Mouse (Mus musculus) activated CD4-positive, CD25-positive, alpha-beta regulatory T cell (primary cell): ENCODE measurements around the gene Epha10. TPM values are rescaled to one million over a fixed set of nuclear protein-coding genes. Genes with fewer than 3 reads are reported as not detected.

Source experiments
- polyA plus RNA-seq, 2 experiments: library from polyadenylated mRNA; unstranded; fragments of 100-300 nt; shearing (Covaris generic); gene quantifications; one replicate each; pipeline ENCODE4 v1.2.1; 2017

Epha10 gene
- under 1 TPM in 1 of 2 experiments, not detected in 1; 0.12 TPM for polyA plus RNA-seq

DNA sequence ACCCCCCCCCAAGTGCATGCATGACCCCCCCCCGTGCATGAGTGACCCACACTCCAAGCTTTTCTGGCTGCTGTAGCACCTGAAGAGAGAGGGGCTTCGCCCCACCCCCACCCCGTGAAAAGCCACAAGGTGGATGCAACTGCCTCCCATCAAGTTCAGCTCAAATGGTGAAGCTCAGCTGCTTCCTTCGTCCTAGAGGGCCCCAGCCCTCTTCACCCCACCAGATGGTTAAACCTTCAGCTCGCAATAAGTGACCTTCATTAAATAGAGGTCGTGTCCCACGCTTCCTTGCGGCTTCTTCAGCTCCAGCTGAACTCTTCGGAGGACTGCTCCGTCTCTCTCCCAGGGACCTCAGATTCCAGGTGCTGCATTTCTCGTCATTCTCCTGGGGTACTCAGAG lies at the start of gene Epha10:
Gene Epha10, plus strand, starts transcription at position 301 of the 400 bp plus-strand sequence.

DNA sequence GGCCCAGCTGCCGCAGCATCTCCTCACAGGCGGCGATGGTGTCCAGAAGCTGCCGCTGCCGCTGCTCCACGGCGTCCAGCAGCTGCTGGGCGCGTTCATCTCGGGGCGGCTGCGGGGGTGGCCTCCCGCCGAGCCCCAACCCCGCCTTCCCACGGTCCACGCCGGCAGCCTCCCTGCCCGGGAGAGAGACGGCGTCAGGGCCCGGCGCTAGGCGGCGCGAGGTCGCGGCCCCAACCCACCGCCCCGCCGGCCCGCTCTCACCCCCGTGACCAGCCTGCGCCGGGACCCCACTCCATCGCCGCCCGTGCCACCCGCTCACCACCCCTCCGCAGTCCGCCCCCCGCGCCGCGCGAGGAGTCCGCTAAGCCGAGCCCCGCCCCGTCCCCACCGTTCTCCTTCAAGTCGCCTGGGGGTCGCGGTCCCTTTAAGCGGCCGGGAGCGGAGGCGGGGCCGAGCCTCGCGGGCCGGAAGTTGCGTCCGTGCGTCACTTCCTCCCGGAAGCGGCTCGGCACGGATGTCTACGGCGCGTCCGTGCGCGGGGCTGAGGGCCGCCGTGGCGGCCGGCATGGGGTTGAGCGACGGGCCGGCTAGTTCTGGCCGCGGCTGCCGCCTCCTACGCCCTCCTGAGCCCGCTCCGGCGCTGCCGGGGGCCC lies 30.3 kb upstream of the Epha10 start, which contains the start of gene Yrdc:
Gene Yrdc, plus strand, starts transcription at position 419 of the 653 bp plus-strand sequence.

DNA sequence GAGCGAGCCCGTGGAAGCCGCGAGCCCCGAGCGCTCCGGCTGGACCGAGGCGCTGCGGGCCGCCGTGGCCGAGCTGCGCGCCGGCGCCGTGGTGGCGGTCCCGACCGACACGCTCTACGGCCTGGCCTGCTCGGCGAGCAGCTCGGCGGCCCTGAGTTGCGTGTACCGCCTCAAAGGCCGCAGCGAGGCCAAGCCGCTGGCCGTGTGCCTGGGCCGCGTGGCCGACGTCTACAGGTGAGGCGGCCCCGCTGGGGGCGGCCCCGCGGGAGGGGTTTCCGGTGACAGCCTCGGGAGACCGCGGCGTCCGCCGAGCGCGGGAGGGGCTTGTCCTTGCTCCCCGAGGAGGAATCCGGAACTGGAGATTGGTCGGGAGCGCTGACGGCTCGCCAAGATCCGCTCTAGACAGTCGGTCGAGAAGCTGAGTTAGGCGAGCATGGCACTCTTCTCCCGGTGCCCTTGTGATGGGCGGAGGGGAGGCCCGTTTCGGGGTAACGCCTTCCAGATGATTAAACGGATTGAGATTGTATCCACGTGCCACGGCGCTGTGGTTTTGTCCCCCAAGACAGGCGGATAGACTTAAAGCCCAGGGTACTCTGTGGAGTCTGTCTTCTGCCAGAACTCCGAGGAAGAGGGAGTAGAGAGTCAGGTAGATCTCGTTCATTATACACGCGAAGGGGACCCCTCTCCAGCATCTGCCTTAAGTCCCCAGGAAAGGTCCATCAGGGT lies 29.6 kb upstream of the Epha10 start, which contains the start of gene 1110065P20Rik:
Gene 1110065P20Rik, minus strand, starts transcription at position 264 of the 726 bp plus-strand sequence.

DNA sequence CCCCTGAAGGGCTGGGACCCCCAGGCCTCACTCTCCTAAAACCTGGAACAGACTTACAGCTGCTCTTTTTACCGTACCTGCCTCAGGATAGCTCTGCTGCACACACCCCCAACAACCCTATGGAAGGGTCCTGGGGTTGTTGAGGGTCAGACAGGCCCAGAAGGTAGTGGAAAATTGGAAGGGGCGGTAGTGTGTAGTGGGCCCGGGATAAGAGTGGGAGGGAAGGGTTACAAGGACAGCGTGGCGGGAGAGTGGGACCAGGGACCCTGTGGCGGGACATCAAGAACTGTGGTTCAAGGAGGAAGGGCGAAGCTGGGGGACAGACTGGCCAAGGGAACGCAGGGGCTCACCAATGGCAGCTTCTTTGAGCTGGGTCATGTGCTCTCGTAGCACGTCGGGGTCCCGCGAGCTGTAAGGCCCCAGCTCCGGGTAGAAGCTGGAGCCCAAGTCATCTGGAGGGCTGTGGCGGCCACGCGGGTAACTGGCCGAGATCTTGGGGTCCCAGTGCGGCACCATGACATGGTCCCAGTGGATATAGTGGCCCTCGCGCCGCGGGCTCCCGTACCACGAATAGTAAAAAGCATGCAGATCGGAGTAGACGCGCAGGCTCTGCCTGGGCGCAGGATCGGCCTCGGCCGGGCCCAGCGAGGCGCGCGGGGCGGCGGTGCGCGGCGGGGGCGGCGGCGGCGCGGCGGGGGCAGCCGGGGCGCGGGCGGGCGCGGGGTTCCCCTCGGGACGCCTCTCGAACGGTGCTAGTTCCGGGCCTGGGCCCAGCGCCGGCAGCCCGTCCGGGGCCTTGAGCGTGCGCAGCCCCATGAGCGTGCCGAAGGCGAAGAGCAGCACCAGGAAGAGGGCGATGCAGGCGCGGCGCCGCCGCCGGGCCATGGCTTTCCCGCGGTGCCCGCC lies 19.2 kb upstream of the Epha10 start, which contains the start of gene Maneal:
Gene Maneal, minus strand, starts transcription at position 889 of the 906 bp plus-strand sequence.

DNA sequence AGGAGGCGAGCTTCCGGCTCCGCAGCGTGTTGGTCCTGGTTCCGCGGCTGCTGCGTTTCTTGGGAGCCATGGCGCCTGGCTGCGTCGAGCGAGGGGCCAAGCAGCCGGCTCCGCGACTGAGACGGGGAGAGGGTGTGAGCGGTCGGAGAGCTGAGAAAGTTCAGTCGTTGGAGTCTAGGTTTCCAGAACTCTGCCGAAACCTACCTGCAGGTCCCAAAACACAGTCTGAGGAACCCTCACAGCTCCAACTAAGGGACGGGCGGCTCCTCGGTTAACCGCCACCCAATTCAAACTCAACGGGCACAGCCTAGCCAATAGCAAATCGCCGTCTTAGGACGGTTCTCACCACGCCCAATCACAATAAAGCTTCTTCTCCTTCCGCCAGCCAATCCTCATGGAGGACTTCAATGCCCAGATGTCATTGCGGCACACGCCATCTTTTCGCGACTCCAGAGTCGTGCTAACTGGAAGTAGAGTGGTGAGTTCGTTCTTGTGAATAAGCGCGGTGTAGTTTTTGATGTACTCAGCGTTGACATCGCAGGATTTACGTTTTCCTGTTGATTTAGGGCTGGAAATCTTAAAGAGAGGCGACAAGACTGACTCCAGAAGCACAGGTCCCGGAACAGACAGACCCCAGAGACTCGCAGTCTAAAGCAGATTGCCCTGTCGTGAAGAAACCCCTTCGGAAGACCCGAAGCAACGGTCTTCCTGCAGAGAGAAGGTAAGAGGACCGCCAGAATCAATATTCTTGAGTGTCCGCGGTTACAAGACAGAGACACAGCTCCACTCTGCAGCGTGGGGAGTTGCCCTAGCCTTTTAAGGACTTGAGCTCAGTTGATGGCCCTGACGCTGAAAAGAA lies 56.1 kb downstream of the Epha10 start, which contains the start of gene 9930104L06Rik:
Gene 9930104L06Rik, plus strand, starts transcription at position 436 of the 859 bp plus-strand sequence.

DNA sequence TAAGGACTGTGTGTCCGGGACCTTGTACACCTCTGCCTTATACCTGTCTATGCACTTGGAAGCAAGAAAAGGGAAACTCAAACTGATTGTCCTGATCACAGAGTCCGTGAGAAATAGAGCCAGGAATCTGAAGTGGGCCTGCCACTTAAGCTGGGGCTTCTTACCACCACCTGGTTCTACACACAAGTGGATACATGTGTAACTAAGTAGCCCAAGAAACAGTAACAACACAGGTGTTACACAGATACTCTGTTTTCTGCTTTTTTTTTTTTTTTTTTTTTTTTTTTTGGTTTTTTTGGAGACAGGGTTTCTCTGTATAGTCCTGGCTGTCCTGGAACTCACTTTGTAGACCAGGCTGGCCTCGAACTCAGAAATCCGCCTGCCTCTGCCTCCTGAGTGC lies 58.5 kb downstream of the Epha10 start, which contains the start of gene Cdca8:
Gene Cdca8, minus strand, starts transcription at position 101 of the 400 bp plus-strand sequence.

Other genes with a start within 250 kb of the Epha10 start
- gene Pou3f1, start 224.1 kb upstream of the Epha10 start, polyA plus RNA-seq, result under 1 TPM in 1 of 2 experiments, not detected in 1; 0.11 TPM
- 10 to 100 TPM; 63.2 to 64.8 TPM for gene Utp11, start 187.3 kb upstream of the Epha10 start, polyA plus RNA-seq
- under 1 TPM; 0.69 to 0.98 TPM for gene Fhl3, start 180.2 kb upstream of the Epha10 start, polyA plus RNA-seq
- 100 to 1,000 TPM; 110 to 142 TPM for gene Sf3a3, start 166.1 kb upstream of the Epha10 start, polyA plus RNA-seq
- gene Inpp5b, start 139.0 kb upstream of the Epha10 start, polyA plus RNA-seq, result 100 to 1,000 TPM; 102 to 110 TPM
- gene Mtf1, start 78.8 kb upstream of the Epha10 start, polyA plus RNA-seq, result 10 to 100 TPM; 20.1 to 23.4 TPM
- gene Yrdc, start 30.2 kb upstream of the Epha10 start, polyA plus RNA-seq, result 10 to 100 TPM; 66.2 to 98.8 TPM
- gene 1110065P20Rik, start 29.7 kb upstream of the Epha10 start, polyA plus RNA-seq, result 10 to 100 TPM; 24.1 to 36.1 TPM
- gene Maneal, start 18.7 kb upstream of the Epha10 start, polyA plus RNA-seq, result 1 to 10 TPM; 1.8 to 2.5 TPM
- 1 to 10 TPM; 6.3 to 9.8 TPM for gene 9930104L06Rik, start 56.1 kb downstream of the Epha10 start, polyA plus RNA-seq
- 10 to 100 TPM; 25.4 to 26.0 TPM for gene Cdca8, start 58.4 kb downstream of the Epha10 start, polyA plus RNA-seq
- not detected for gene Rspo1, start 105.5 kb downstream of the Epha10 start, polyA plus RNA-seq
- 10 to 100 TPM; 71.1 to 88.8 TPM for gene Gnl2, start 135.7 kb downstream of the Epha10 start, polyA plus RNA-seq
- gene Dnali1, start 184.8 kb downstream of the Epha10 start, polyA plus RNA-seq, result not detected
- gene Snip1, start 185.8 kb downstream of the Epha10 start, polyA plus RNA-seq, result 10 to 100 TPM; 32.9 to 48.8 TPM
- 10 to 100 TPM; 47.4 to 53.2 TPM for gene Meaf6, start 204.2 kb downstream of the Epha10 start, polyA plus RNA-seq
- gene Zc3h12a, start 246.9 kb downstream of the Epha10 start, polyA plus RNA-seq, result 10 to 100 TPM; 22.7 to 26.8 TPM